Mouse (Mus musculus) hindbrain, embryonic 16.5 days (tissue): ENCODE results near the gene Anks1. TPM values are rescaled to one million over a fixed set of nuclear protein-coding genes. Genes with fewer than 3 reads are reported as not detected.

Source experiments
- ATAC-seq: fragments of 200-750 bp; cut with Nextera tagmentation; 2 replicates; pipeline ENCODE4 v1.8.0; 2017; ENCODE audit warnings: moderate TSS enrichment, moderate library complexity
- H3K27ac ChIP-seq: fragments of 300-500 bp; sonication (generic); 2 replicates; pipeline ENCODE4 v1.5.1; 2014; ENCODE audit warnings: low read depth, mild to moderate bottlenecking, control low read depth, low read length, moderate library complexity
- H3K27me3 ChIP-seq: fragments of 300-500 bp; sonication (generic); replicated peaks from 2 replicates; pipeline ENCODE4 v1.6.1; 2014; ENCODE audit warnings: low read length; ENCODE audit not compliant: control insufficient read depth, insufficient read depth
- H3K36me3 ChIP-seq: fragments of 300-500 bp; sonication (generic); 2 replicates; pipeline ENCODE4 v1.6.1; 2014; ENCODE audit warnings: mild to moderate bottlenecking, low read length, moderate library complexity, mixed read lengths; ENCODE audit not compliant: control insufficient read depth, insufficient read depth
- H3K4me1 ChIP-seq: fragments of 300-500 bp; sonication (generic); 2 replicates; pipeline ENCODE4 v1.6.1; 2014; ENCODE audit warnings: low read depth, low read length; ENCODE audit not compliant: control insufficient read depth, insufficient read depth
- H3K4me2 ChIP-seq: fragments of 300-500 bp; sonication (generic); 2 replicates; pipeline ENCODE4 v1.6.1; 2014; ENCODE audit warnings: mild to moderate bottlenecking, low read length, control low read depth, moderate library complexity
- H3K4me3 ChIP-seq: fragments of 300-500 bp; sonication (generic); 2 replicates; pipeline ENCODE4 v1.5.1; 2014; ENCODE audit warnings: mild to moderate bottlenecking, low read length, control low read depth, moderate library complexity
- H3K9ac ChIP-seq: fragments of 300-500 bp; sonication (generic); 2 replicates; pipeline ENCODE4 v1.6.1; 2014; ENCODE audit warnings: low read depth, mild to moderate bottlenecking, control low read depth, low read length, moderate library complexity
- H3K9me3 ChIP-seq: fragments of 300-500 bp; sonication (generic); 2 replicates; pipeline ENCODE4 v1.6.1; 2014; ENCODE audit warnings: mild to moderate bottlenecking, low read length, moderate library complexity; ENCODE audit not compliant: control insufficient read depth
- WGBS: fragments of 180-500 bp; shearing (Covaris S2); extraction: QIAGEN DNeasy Blood & Tissue Kit; methylation state at CpG from one replicate; pipeline ENCODE4 v1.1.7; 2014; 5-methylcytosine and 5-hydroxymethylcytosine counted together
- polyA plus RNA-seq: library from polyadenylated mRNA; unstranded; fragments of >200 nt; fragmentation: Nextera tagmentation; extraction: Ambion mirVana; gene quantifications from 2 replicates; pipeline ENCODE4 v1.2.1, GENCODE M21; 2015

Anks1 gene
- polyA plus RNA-seq: 44.0 and 54.2 TPM in 2 replicates

- peak; percentile 92 for ATAC-seq
- Histone ChIP-seq H3K36me3 (no peaks in the 10 kb centered on the region), H3K4me1 (peaks cover 32% of the 10 kb centered on the region), H3K4me2 (peak within 1 kb of the TSS; percentile 80), H3K9ac (peak within 1 kb of the TSS; percentile 91), H3K9me3 (no peaks in the 10 kb centered on the region), H3K27ac (peak within 1 kb of the TSS; percentile 93), H3K27me3 (no peaks in the 10 kb centered on the region), H3K4me3 (peak within 1 kb of the TSS; percentile 72)
- under 1% methylated on average over 72 of the region's 78 CpGs for WGBS
Measured at GRCm38 (mm10) chr17:27908888-27909621, at the start of gene Anks1. Anks1 (plus strand) TSS chr17:27909306.

GRCm38 (mm10) chr17:27865461-27865860, 43.6 kb upstream of the Anks1 start:
- Histone ChIP-seq H3K9ac (no peak overlapping the region), H3K4me2 (no peak overlapping the region), H3K27me3 (no peaks in the 10 kb centered on the region), H3K9me3 (no peaks in the 10 kb centered on the region), H3K36me3 (no peaks in the 10 kb centered on the region), H3K27ac (no peak overlapping the region), H3K4me1 (no peaks in the 10 kb centered on the region), H3K4me3 (no peak overlapping the region)
- ATAC-seq: no peak
- 85% methylated on average over 2 of the region's 2 CpGs for WGBS

GRCm38 (mm10) chr17:27866737-27867136, 42.4 kb upstream of the Anks1 start:
- WGBS: 92% methylated on average over 4 of the region's 4 CpGs
- Histone ChIP-seq H3K9ac (no peak overlapping the region), H3K4me1 (no peaks in the 10 kb centered on the region), H3K9me3 (no peaks in the 10 kb centered on the region), H3K4me2 (no peak overlapping the region), H3K4me3 (no peak overlapping the region), H3K36me3 (no peaks in the 10 kb centered on the region), H3K27me3 (no peaks in the 10 kb centered on the region), H3K27ac (no peak overlapping the region)
- no peak for ATAC-seq

- Histone ChIP-seq H3K4me2 (no peak overlapping the region), H3K36me3 (no peaks in the 10 kb centered on the region; the same call in 1 of the 2 replicates), H3K4me1 (no peaks in the 10 kb centered on the region), H3K9me3 (no peaks in the 10 kb centered on the region), H3K27ac (no peak overlapping the region), H3K9ac (no peak overlapping the region), H3K4me3 (no peak overlapping the region), H3K27me3 (no peaks in the 10 kb centered on the region)
- ATAC-seq: no peak
- 96% methylated on average over 3 of the region's 3 CpGs for WGBS
Measured at GRCm38 (mm10) chr17:27871851-27872250, 37.3 kb upstream of the Anks1 start.

GRCm38 (mm10) chr17:27873583-27873982, 35.5 kb upstream of the Anks1 start:
- Histone ChIP-seq H3K4me2 (no peak overlapping the region), H3K4me3 (no peak overlapping the region), H3K27ac (no peak overlapping the region), H3K36me3 (peaks cover 3% of the 10 kb centered on the region), H3K4me1 (no peaks in the 10 kb centered on the region), H3K27me3 (no peaks in the 10 kb centered on the region), H3K9me3 (no peaks in the 10 kb centered on the region), H3K9ac (no peak overlapping the region)
- WGBS: 75% methylated on average over 3 of the region's 3 CpGs
- ATAC-seq: no peak

- no peak for ATAC-seq
- H3K27ac ChIP-seq: no peak overlapping the region
- WGBS: 83% methylated on average over 5 of the region's 5 CpGs
Measured at GRCm38 (mm10) chr17:27874510-27874909, 34.6 kb upstream of the Anks1 start.

GRCm38 (mm10) chr17:27881518-27881917, 27.6 kb upstream of the Anks1 start:
- Histone ChIP-seq H3K36me3 (peaks cover 24% of the 10 kb centered on the region), H3K27me3 (no peaks in the 10 kb centered on the region), H3K9me3 (no peaks in the 10 kb centered on the region), H3K27ac (no peak overlapping the region), H3K9ac (no peak overlapping the region), H3K4me3 (no peak overlapping the region), H3K4me2 (no peak overlapping the region), H3K4me1 (no peaks in the 10 kb centered on the region)
- 60% methylated on average over 11 of the region's 11 CpGs for WGBS
- ATAC-seq: no peak

More at GRCm38 (mm10) chr17:27874510-27874909, 34.6 kb upstream of the Anks1 start:
- Histone ChIP-seq H3K4me3 (no peak overlapping the region), H3K9ac (no peak overlapping the region), H3K27me3 (no peaks in the 10 kb centered on the region), H3K36me3 (peaks cover 4% of the 10 kb centered on the region), H3K4me2 (no peak overlapping the region), H3K4me1 (no peaks in the 10 kb centered on the region), H3K9me3 (no peaks in the 10 kb centered on the region)

GRCm38 (mm10) chr17:27883129-27883528, 26.0 kb upstream of the Anks1 start:
- no peaks in the 10 kb centered on the region for H3K4me1 ChIP-seq
- ATAC-seq: no peak
- WGBS: 91% methylated on average over 8 of the region's 8 CpGs

GRCm38 (mm10) chr17:27883994-27884393, 25.1 kb upstream of the Anks1 start:
- H3K27me3 ChIP-seq: no peaks in the 10 kb centered on the region
- H3K4me1 ChIP-seq: no peaks in the 10 kb centered on the region
- H3K36me3 ChIP-seq: peaks cover 35% of the 10 kb centered on the region
- no peak overlapping the region for H3K4me2 ChIP-seq
- WGBS: 87% methylated on average over 6 of the region's 6 CpGs
- H3K27ac ChIP-seq: no peak overlapping the region
- ATAC-seq: no peak
- no peak overlapping the region for H3K9ac ChIP-seq
- H3K9me3 ChIP-seq: no peaks in the 10 kb centered on the region
- no peak overlapping the region for H3K4me3 ChIP-seq

More at GRCm38 (mm10) chr17:27883129-27883528, 26.0 kb upstream of the Anks1 start:
- Histone ChIP-seq H3K9ac (no peak overlapping the region), H3K4me3 (no peak overlapping the region), H3K4me2 (no peak overlapping the region), H3K9me3 (no peaks in the 10 kb centered on the region), H3K27me3 (no peaks in the 10 kb centered on the region), H3K27ac (no peak overlapping the region), H3K36me3 (peaks cover 34% of the 10 kb centered on the region)
